Mouse (Mus musculus): ENCODE measurements around the gene Rasl11b. TPM values are rescaled to one million over a fixed set of nuclear protein-coding genes. Genes with fewer than 3 reads are reported as not detected.

Rasl11b gene
- total RNA-seq, 2 experiments from 2014 or later: 73.7 to 85.4 TPM

GRCm38 (mm10) chr5:74184607-74185006, 10.5 kb upstream of the Rasl11b start:
- no peak for DNase-seq (ENCODE audit: low spot score in 2 of 2)

- DNase-seq (ENCODE audit: low spot score in 2 of 2): no peak
Observed at GRCm38 (mm10) chr5:74188076-74188475, 7.0 kb upstream of the Rasl11b start.

DNA sequence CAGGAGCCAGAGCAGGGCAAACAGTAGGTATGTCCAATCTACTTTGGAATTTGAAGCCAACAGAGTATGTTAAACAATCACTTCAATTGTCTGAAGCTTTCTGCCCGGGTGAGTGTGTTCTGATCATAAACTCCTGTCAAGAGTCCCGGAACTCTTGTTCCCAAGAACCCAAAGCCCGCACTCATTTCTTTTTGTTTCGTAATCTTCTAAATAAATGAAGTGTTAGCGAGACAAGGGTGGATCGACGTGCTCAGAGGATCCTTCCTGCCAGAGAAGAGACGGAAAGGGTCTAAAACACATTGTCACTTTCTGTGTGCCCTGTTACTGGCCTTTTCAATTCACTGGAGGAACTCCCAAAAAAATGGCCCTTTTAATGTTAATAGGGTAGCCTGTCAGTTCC, 6.2 kb upstream of the Rasl11b start:
- no peak for DNase-seq (ENCODE audit: low spot score in 2 of 2)

DNA sequence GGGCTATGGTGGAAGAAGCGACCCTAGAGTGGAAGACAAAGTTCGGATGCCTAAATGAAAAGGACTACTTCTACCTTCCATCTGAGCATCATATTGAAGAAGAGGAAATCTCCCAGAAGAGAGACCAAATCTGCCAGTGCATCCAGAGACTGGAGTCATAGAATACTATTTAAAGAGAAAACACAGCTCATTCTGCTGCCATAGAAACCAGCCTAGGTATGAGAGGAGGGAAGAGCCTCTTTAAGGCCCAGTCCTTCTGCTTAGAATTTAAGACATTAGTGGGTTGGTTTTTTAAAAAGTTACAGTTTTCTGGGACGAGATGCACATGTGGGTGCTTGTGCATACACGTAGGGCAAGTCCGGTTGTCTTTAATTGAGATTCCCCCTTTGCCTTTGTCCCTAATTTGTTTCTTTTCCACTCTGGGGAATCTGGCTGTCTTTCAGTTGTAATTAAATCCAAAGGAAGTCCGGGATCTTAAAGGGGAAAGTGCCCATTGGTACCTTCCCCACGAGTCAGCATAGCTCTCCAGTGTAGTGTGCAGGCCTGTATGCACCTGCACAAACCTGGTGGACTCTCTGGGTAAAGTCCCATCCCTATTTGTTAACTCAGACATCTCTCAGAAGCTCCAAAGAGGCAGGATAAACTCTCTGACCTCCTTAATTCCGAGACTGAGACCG, 5.5 kb upstream of the Rasl11b start:
- no peak for DNase-seq (ENCODE audit: low spot score in 2 of 2)

- no peak for DNase-seq (ENCODE audit: low spot score in 2 of 2)
Observed at GRCm38 (mm10) chr5:74190161-74190491, 5.0 kb upstream of the Rasl11b start.

DNA sequence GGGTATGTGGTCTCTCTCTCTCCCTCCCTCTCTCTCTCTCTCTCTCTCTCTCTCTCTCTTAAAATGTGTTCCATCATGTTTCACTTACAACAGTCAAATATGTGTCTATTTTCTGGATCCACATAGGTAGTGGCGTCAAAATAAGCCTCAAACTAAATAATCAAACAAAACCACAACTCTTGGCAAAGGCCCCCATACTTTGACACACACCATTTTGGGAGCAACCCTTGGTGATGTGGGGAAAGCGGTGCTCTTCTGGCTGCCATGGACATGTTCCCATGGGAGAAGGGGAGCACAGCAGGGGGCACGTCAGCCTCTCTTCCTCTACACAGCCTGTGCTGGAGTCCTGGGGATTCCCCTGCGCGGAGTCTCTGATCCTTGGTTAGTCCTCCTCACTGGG, 4.2 kb upstream of the Rasl11b start:
- no peak for DNase-seq (ENCODE audit: low spot score in 2 of 2)

- no peak for DNase-seq (ENCODE audit: low spot score in 2 of 2)
Observed at GRCm38 (mm10) chr5:74193008-74193407, 2.1 kb upstream of the Rasl11b start.

GRCm38 (mm10) chr5:74193626-74194025, 1.5 kb upstream of the Rasl11b start:
- DNase-seq (ENCODE audit: low spot score in 2 of 2): no peak

GRCm38 (mm10) chr5:74194027-74194840, 852 bp upstream of the Rasl11b start:
- no peak for DNase-seq (ENCODE audit: low spot score in 2 of 2)

- DNase-seq (ENCODE audit: low spot score in 2 of 2): no peak
Observed at GRCm38 (mm10) chr5:74195614-74196306, 674 bp downstream of the Rasl11b start.

- no peak for DNase-seq (ENCODE audit: low spot score in 2 of 2)
Observed at GRCm38 (mm10) chr5:74196307-74196618, 1.2 kb downstream of the Rasl11b start.

DNA sequence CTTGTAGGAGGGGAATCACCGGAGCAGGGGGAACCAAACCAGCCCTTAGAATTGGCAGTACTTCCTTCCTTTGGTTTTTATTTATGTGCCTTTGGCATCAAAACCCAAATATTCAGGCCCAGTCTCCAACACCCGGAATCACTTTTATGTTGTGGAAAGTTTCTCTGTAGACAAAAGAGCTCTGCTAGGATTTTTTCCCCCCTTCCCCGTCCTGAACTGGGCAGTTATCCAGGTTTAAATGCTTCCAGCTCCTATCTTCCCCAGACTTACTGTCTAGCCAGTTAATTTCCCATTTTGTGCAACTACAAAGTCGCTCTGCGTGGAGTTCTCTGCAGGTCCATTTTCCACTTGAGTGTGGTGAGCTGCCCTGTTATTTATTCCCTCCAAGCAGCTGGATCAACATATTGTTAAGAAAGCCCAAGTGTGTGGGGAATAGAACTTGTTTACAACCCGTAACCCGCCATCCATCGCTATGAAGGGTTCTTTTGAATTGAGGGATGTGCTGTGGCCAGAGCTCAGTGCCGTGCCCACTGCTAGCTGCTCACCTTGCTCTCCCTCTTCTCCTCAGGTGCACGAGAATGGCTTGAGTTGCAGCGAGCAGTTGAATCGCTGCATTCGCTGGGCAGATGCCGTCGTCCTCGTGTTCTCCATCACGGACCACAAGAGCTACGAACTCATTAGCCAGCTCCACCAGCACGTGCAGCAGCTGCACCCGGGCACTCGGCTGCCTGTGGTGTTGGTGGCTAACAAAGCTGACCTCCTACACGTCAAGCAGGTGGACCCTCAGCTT, 2.6 kb downstream of the Rasl11b start:
- DNase-seq (ENCODE audit: low spot score in 2 of 2): no peak

- DNase-seq (ENCODE audit: low spot score in 2 of 2): no peak
Observed at GRCm38 (mm10) chr5:74198446-74198845, 3.4 kb downstream of the Rasl11b start.

DNA sequence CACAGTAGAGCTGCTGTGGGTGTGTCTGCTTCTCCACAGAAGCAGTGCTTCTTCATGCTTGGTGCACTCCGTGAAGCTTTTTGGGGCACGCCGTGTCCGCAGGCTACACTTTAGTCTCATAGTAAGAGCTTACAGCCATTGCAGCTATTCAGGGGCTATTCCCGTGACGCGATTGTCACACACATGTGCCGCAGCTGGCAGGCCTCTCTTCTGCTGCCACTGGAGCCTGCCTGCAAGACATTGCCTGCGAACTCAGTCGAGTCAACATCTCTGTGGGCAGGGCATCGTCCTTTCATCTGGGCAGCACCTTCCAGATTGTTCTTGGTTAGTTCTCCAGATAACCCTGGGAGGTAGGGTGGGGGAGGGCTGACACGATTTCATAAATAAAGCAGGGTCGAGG, 4.7 kb downstream of the Rasl11b start:
- no peak for DNase-seq (ENCODE audit: low spot score in 2 of 2)

GRCm38 (mm10) chr5:74200481-74200880, 5.4 kb downstream of the Rasl11b start:
- DNase-seq (ENCODE audit: low spot score in 2 of 2): no peak

DNA sequence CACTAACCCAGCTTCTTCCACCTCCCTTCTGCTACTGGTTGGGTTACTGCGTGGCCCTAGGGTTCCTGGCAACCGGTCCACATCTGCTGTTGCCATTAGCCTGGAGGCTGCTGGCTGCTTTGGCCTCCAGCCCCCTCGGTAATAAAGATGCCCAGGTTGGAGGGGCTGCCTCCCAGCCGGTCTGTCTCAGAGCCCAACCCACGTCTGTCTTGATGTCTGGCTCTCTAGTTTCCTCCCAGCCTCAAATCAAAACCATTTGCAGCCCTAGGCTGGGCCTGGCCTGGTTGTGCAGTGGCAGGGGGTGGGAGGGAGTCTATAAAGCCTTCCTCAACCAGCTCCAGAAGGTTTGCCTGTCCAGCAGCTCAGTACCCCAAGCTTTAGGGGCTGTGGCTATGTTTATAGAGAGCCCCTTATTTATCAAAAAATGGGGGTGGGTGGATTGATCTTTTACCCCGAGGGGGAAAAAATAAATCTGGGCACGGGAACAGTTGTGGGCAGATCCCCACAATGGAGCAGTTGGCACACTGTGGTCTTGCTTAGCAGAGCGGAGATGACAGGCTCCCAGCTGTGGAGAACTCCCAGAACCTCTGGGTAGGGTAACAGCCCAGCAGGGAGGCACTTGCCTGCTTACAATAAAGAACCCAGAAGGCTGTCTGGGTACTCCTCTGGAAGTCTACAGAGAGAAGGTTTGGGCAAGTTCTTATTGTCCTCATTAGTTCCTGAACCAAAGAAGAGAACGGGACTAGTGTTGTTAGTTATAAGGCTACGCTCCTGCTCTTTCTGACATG, 6.7 kb downstream of the Rasl11b start:
- no peak for DNase-seq (ENCODE audit: low spot score in 2 of 2)

GRCm38 (mm10) chr5:74202515-74202914, 7.4 kb downstream of the Rasl11b start:
- DNase-seq (ENCODE audit: low spot score in 2 of 2): no peak

GRCm38 (mm10) chr5:74204465-74204864, 9.4 kb downstream of the Rasl11b start:
- DNase-seq (ENCODE audit: low spot score in 2 of 2): no peak

DNA sequence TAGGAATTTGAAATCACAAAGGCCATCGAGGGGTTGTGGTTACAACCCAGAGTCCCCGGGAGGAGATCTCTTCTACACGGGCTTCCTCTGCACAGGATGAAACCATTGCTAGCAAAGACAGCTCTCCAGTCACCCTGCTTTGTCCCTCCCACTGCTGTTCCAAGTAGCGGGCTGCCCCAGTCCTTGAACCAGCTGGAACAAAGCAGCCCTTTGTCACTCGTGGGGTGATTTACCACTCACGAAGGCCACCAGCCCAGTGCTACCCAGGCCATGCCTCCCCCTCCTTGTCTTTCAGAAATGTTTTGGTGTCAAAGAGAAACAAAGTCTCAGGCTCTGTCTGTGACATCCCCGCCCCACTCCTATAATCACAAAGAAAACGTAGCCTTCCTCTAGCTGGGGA, 10.4 kb downstream of the Rasl11b start:
- DNase-seq (ENCODE audit: low spot score in 2 of 2): no peak

DNA sequence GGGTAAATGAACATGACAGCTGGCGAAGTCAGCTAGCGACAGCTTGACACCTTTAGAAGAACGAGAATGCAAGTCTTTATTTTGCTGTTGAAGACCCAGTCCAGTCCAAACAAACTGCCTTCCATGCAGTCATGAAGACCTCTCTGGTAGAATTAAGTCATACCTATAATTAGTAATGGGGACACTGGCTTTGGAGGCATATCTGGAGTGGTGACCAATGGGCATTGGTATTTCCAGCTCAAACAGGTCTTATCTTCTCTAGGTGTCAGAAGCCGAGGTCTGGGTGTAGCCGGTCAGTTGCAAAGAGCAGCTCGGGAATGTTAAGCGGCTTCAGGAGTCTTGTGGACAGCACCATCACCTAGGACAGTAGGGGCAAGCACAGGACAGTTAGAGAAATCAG, 11.0 kb downstream of the Rasl11b start:
- DNase-seq (ENCODE audit: low spot score in 2 of 2): no peak

GRCm38 (mm10) chr5:74206649-74207048, 11.6 kb downstream of the Rasl11b start:
- DNase-seq (ENCODE audit: low spot score in 2 of 2): no peak

All from left cerebral cortex, adult 18-20 months (tissue).